Mouse (Mus musculus) neural tube, embryonic 14.5 days (tissue): ENCODE data around the gene Prmt7. TPM values are rescaled to one million over a fixed set of nuclear protein-coding genes. Genes with fewer than 3 reads are reported as not detected.

Experiments
- ATAC-seq: fragments of 200-750 bp; cut with Nextera tagmentation; 2 replicates; pipeline ENCODE4 v1.8.0; 2017; ENCODE audit warnings: low read depth, mild to moderate bottlenecking, moderate TSS enrichment, moderate library complexity
- H3K27ac ChIP-seq: fragments of 300-500 bp; sonication (generic); 2 replicates; pipeline ENCODE4 v1.5.1; 2014; ENCODE audit warnings: low read depth, mild to moderate bottlenecking, control low read depth, low read length, moderate library complexity, mixed read lengths
- H3K27me3 ChIP-seq: fragments of 300-500 bp; sonication (generic); 2 replicates; pipeline ENCODE4 v1.6.1; 2014; ENCODE audit warnings: low read length; ENCODE audit not compliant: control insufficient read depth, insufficient read depth
- H3K36me3 ChIP-seq: fragments of 300-500 bp; sonication (generic); 2 replicates; pipeline ENCODE4 v1.6.1; 2014; ENCODE audit warnings: low read length, mixed read lengths; ENCODE audit not compliant: control insufficient read depth, insufficient read depth
- H3K4me1 ChIP-seq: fragments of 300-500 bp; sonication (generic); 2 replicates; pipeline ENCODE4 v1.6.1; 2014; ENCODE audit warnings: low read length; ENCODE audit not compliant: control insufficient read depth, insufficient read depth
- H3K4me2 ChIP-seq: fragments of 300-500 bp; sonication (generic); 2 replicates; pipeline ENCODE4 v1.6.1; 2014; ENCODE audit warnings: mild to moderate bottlenecking, low read depth, low read length, control low read depth
- H3K4me3 ChIP-seq: fragments of 300-500 bp; sonication (generic); 2 replicates; pipeline ENCODE4 v1.5.1; 2014; ENCODE audit warnings: low read depth, low read length, control low read depth, mixed read lengths
- H3K9ac ChIP-seq: fragments of 300-500 bp; sonication (generic); replicated peaks from 2 replicates; pipeline ENCODE4 v1.6.1; 2014; ENCODE audit warnings: low read depth, mild to moderate bottlenecking, control low read depth, low read length, mixed read lengths
- H3K9me3 ChIP-seq: fragments of 300-500 bp; sonication (generic); 2 replicates; pipeline ENCODE4 v1.6.1; 2016; ENCODE audit warnings: low read length; ENCODE audit not compliant: control insufficient read depth
- WGBS: fragments of 180-500 bp; shearing (Covaris S2); extraction: QIAGEN DNeasy Blood & Tissue Kit; methylation state at CpG from one replicate; pipeline ENCODE4 v1.1.7; 2014; 5-methylcytosine and 5-hydroxymethylcytosine counted together
- polyA plus RNA-seq: library from polyadenylated mRNA; unstranded; fragments of >200 nt; fragmentation: Nextera tagmentation; extraction: Ambion mirVana; gene quantifications from 2 replicates; pipeline ENCODE4 v1.2.1, GENCODE M21; 2014

Prmt7 gene
- polyA plus RNA-seq = 65.7 and 67.8 TPM in 2 replicates

- Histone ChIP-seq H3K9me3 (no peaks in the 10 kb centered on the region), H3K4me1 (peaks cover 15% of the 10 kb centered on the region; the same call in 1 of the 2 replicates), H3K4me2 (peak within 1 kb of the TSS; percentile 95), H3K27me3 (no peaks in the 10 kb centered on the region), H3K27ac (peak within 1 kb of the TSS; percentile 94), H3K9ac (peak within 1 kb of the TSS; percentile 84), H3K4me3 (peak within 1 kb of the TSS; percentile 84), H3K36me3 (peaks cover 10% of the 10 kb centered on the region)
- peak; percentile 99 for ATAC-seq
- under 1% methylated on average over 52 of the region's 52 CpGs for WGBS
Observed at GRCm38 (mm10) chr8:106210821-106211345, at the start of gene Prmt7, which contains the start of gene Slc7a6os. Gene Prmt7 (plus strand): TSS chr8:106210936. Gene Slc7a6os (minus strand): TSS chr8:106210935.

DNA sequence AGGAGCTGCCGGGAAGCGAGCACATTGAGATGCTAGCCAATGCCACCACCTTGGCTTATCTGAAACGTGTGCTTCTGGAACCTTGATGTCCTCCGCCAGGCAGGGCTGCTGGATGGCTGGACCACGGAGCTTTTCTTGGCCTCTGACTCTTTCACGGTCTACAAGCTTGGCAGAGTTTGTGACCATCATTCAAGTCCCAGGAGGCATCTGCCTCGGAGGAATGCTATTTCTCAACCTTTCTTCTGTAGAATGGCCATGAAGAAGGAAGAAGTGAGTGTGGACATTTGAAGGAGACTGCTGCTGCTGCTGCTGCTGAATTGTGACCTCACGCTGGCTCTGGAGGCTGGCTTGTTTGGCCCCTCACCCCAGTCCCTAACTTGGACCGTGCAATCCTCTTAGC, 47.5 kb upstream of the Prmt7 start:
- Histone ChIP-seq H3K4me3 (no peak overlapping the region), H3K4me1 (no peaks in the 10 kb centered on the region), H3K9me3 (no peaks in the 10 kb centered on the region), H3K27me3 (no peaks in the 10 kb centered on the region), H3K27ac (no peak overlapping the region), H3K9ac (no peak overlapping the region), H3K4me2 (no peak overlapping the region), H3K36me3 (peaks cover 27% of the 10 kb centered on the region; the same call in 1 of the 2 replicates)
- ATAC-seq = no peak
- 95% methylated on average over 9 of the region's 9 CpGs for WGBS

DNA sequence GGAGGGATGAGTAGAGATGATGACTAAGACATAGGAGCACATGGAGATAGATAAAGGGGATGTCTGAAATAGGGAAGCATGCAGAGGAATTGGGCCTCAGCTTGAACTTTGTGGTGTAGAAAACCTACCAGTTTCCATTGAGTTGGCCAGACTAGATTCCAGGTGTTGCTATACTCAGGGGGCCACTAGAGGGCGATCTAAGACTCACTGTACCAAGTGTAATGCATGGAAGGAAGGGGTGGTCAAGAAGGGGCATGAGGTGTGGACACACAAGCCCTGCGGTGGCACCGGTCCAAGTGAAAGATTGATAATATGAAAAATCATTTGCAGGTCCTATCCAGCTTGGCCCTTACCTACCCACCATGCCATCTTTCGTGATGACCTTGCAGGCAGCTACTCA, 45.3 kb upstream of the Prmt7 start:
- Histone ChIP-seq H3K4me2 (no peak overlapping the region), H3K27me3 (no peaks in the 10 kb centered on the region), H3K9me3 (no peaks in the 10 kb centered on the region), H3K4me3 (no peak overlapping the region), H3K4me1 (peaks cover 6% of the 10 kb centered on the region; the same call in 1 of the 2 replicates), H3K27ac (no peak overlapping the region), H3K36me3 (peaks cover 22% of the 10 kb centered on the region; the same call in 1 of the 2 replicates), H3K9ac (no peak overlapping the region)
- WGBS = 59% methylated on average over 4 of the region's 4 CpGs
- ATAC-seq = no peak

DNA sequence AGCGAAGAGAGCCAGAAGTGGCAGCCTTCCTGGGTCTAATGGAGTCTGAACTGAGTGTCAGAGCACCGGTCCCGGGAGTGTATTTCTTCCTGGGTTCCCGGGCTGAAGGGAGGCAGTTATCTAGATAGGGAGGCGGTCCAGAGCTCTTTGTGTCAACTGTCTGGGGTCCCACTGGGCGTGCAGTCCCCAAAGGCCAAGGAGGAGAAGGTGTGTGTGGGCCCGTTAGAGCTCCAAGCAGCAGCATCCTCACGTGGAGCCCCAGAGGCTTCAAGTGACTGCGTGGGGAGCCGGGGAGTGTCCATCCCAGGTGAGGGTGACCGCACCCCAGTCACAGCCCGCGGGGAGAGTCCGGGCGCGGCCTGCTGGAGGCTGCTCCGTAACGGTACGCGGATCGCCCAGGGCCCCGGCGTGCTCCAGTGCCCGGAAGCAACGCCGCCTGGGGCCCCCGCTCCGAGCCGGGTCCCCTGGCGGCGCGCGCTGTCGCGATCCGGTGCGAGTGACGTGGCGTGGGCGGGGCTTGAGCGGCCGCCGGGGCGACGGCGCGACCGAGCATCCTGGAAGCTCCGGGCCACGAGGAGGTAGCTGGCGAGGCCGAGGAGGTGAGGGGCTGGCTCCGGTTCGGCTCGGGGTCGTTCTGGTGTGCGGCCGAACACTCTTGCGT, 42.2 kb upstream of the Prmt7 start, which contains the start of gene Slc7a6:
Gene Slc7a6 (plus strand): TSS at position 502 of the 661 bp plus-strand sequence.
- Histone ChIP-seq H3K9me3 (no peaks in the 10 kb centered on the region), H3K27ac (peak within 1 kb of the TSS; percentile 95), H3K27me3 (no peaks in the 10 kb centered on the region), H3K9ac (peak within 1 kb of the TSS; percentile 91), H3K36me3 (0 out of 2 replicates have a peak, but pooled peaks cover 3% of the 10 kb centered on the region), H3K4me3 (peak within 1 kb of the TSS; percentile 75), H3K4me2 (peak within 1 kb of the TSS; percentile 91), H3K4me1 (peaks cover 6% of the 10 kb centered on the region; the same call in 1 of the 2 replicates)
- WGBS = 0% methylated on average over 42 of the region's 59 CpGs
- peak; percentile 91 for ATAC-seq

GRCm38 (mm10) chr8:106169017-106169933, 41.5 kb upstream of the Prmt7 start:
- Histone ChIP-seq H3K9ac (peak overlapping the region; percentile 91), H3K9me3 (no peaks in the 10 kb centered on the region), H3K27ac (peak overlapping the region; percentile 95), H3K4me2 (peak overlapping the region; percentile 91), H3K27me3 (no peaks in the 10 kb centered on the region), H3K4me3 (peak overlapping the region; percentile 75), H3K4me1 (peaks cover 6% of the 10 kb centered on the region; the same call in 1 of the 2 replicates), H3K36me3 (no peaks in the 10 kb centered on the region)
- peak; percentile 85 for ATAC-seq
- 2% methylated on average over 54 of the region's 54 CpGs for WGBS

DNA sequence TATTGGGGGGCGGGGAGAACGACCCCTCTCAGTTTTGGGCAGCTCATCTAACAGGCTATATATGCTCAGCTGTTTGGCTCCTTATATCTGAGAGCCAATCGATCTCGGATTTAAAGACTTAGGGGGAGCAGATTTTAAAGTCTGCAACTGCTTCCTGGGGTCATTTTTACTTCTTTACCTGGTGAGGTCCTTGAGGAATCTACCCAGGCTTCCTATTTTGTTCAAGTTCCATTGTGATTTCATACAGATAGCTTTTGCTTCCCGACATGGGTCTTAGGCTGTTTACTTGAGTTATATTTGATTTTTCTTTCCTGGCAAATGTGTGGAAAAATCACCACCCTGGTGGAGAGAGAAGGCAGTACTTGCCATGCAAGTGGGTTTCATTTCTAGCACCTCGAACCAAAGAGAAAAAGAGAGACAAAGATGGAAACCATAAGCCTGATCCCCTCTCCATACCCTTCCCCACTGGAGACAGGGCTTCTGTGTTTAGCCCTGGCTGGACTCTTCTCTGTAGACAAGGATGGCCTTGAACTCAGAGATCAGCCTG, 40.7 kb upstream of the Prmt7 start:
- H3K4me1 ChIP-seq = peaks cover 6% of the 10 kb centered on the region; the same call in 1 of the 2 replicates
- peak overlapping the region; percentile 75 for H3K4me3 ChIP-seq
- no peaks in the 10 kb centered on the region for H3K36me3 ChIP-seq
- no peaks in the 10 kb centered on the region for H3K27me3 ChIP-seq
- H3K27ac ChIP-seq = peak overlapping the region; percentile 95; the same call in 1 of the 2 replicates
- no peaks in the 10 kb centered on the region for H3K9me3 ChIP-seq
- peak overlapping the region; percentile 91; the same call in 1 of the 2 replicates for H3K9ac ChIP-seq
- peak overlapping the region; percentile 91 for H3K4me2 ChIP-seq
- 42% methylated on average over 6 of the region's 6 CpGs for WGBS
- ATAC-seq = no peak

DNA sequence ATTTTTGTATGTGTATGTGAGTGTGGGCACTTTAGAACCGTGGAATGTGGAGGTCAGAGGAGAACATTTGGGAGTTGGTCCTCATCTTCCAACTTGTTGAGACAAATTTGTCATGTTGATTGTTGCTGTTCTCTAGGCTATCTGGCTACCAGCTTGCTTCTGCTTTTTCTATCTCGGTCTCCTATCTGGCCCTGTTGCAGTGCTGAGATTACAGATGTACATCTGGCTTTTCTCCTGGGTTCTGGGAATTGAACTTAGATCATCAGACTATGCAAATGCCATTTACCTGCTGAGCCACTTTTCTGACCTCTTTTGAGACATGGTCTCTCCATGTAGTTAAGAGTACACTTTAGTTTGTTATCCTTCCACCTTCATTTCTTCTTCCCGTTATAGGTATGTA, 37.2 kb upstream of the Prmt7 start:
- ATAC-seq = no peak
- Histone ChIP-seq H3K4me3 (no peak overlapping the region), H3K36me3 (no peaks in the 10 kb centered on the region), H3K9ac (no peak overlapping the region), H3K9me3 (no peaks in the 10 kb centered on the region), H3K4me2 (no peak overlapping the region), H3K27ac (no peak overlapping the region), H3K27me3 (no peaks in the 10 kb centered on the region), H3K4me1 (peaks cover 6% of the 10 kb centered on the region; the same call in 1 of the 2 replicates)
- 97% methylated on average over 3 of the region's 3 CpGs for WGBS

DNA sequence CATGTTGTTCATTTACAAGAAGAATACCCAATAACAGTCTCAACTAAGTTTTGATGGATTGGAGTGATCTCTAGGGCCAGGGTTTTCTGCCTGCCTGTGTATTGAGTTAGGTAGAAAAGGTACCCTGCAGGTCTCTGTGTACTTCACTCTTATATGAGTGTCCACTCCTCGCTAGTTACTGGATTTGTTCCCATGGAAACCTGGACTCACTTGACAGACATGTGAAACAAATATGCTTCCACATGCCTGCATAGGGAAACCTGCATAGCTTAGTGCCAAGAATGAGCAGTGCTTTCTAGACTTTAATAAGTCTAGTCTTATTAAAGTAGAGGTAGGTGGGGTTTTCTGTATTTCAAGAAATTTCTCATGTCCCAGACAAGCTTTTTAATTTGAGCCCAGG, 33.8 kb upstream of the Prmt7 start:
- no peak for ATAC-seq
- Histone ChIP-seq H3K27ac (no peak overlapping the region), H3K4me2 (no peak overlapping the region), H3K4me3 (no peak overlapping the region), H3K9me3 (no peaks in the 10 kb centered on the region), H3K27me3 (no peaks in the 10 kb centered on the region), H3K36me3 (peaks cover 3% of the 10 kb centered on the region; the same call in 1 of the 2 replicates), H3K9ac (no peak overlapping the region), H3K4me1 (no peaks in the 10 kb centered on the region)
- 20% methylated on average over 1 of the region's 1 CpGs for WGBS
